Mouse (Mus musculus): ENCODE data around the gene Igfbp7. TPM values are rescaled to one million over a fixed set of nuclear protein-coding genes. Genes with fewer than 3 reads are reported as not detected.

Gene Igfbp7
- polyA plus RNA-seq, 1 experiment from 2014 or later: 30.9 TPM

- H3K9ac ChIP-seq (ENCODE audit: low read depth, low read length): no peak overlapping the region
- no peak overlapping the region for H3K27ac ChIP-seq (ENCODE audit: low read length)
- WGBS (ENCODE audit: insufficient replicate concordance): 34% methylated on average over 6 of the region's 6 CpGs
- H3K4me3 ChIP-seq (ENCODE audit: low read depth, low read length): no peak overlapping the region
- H3K36me3 ChIP-seq (ENCODE audit: control insufficient read depth, insufficient read depth): no peaks in the 10 kb centered on the region
- no peaks in the 10 kb centered on the region for H3K27me3 ChIP-seq (ENCODE audit: control insufficient read depth, insufficient read depth, low read depth, low read length)
- ATAC-seq (ENCODE audit: low read depth): no peak
- no peak overlapping the region for H3K4me2 ChIP-seq (ENCODE audit: low read depth, low read length)
- peaks cover 5% of the 10 kb centered on the region for H3K4me1 ChIP-seq (ENCODE audit: control insufficient read depth, low read depth, low read length)
- H3K9me3 ChIP-seq (replicated peaks; ENCODE audit: control insufficient read depth, low read length): no peaks in the 10 kb centered on the region
Observed at GRCm38 (mm10) chr5:77385900-77386595, 21.8 kb downstream of the Igfbp7 start.

GRCm38 (mm10) chr5:77385221-77385620, 22.6 kb downstream of the Igfbp7 start:
- Histone ChIP-seq H3K27ac (ENCODE audit: low read length) (no peak overlapping the region), H3K9me3 (replicated peaks; ENCODE audit: control insufficient read depth, low read length) (no peaks in the 10 kb centered on the region), H3K36me3 (ENCODE audit: control insufficient read depth, insufficient read depth) (no peaks in the 10 kb centered on the region), H3K9ac (ENCODE audit: low read depth, low read length) (no peak overlapping the region), H3K4me1 (ENCODE audit: control insufficient read depth, low read depth, low read length) (peaks cover 5% of the 10 kb centered on the region), H3K4me3 (ENCODE audit: low read depth, low read length) (no peak overlapping the region), H3K27me3 (ENCODE audit: control insufficient read depth, insufficient read depth, low read depth, low read length) (no peaks in the 10 kb centered on the region), H3K4me2 (ENCODE audit: low read depth, low read length) (0 out of 2 replicates have a peak overlapping the region, but pooled peaks have one; percentile 6)
- 49% methylated on average over 5 of the region's 5 CpGs for WGBS (ENCODE audit: insufficient replicate concordance)
- ATAC-seq (ENCODE audit: low read depth): no peak

GRCm38 (mm10) chr5:77384724-77385123, 23.1 kb downstream of the Igfbp7 start:
- H3K27ac ChIP-seq (ENCODE audit: low read length): no peak overlapping the region
- 0 out of 2 replicates have a peak overlapping the region, but pooled peaks have one; percentile 6 for H3K4me2 ChIP-seq (ENCODE audit: low read depth, low read length)
- WGBS (ENCODE audit: insufficient replicate concordance): 42% methylated on average over 9 of the region's 9 CpGs

GRCm38 (mm10) chr5:77383799-77384554, 23.9 kb downstream of the Igfbp7 start:
- H3K9ac ChIP-seq (ENCODE audit: low read depth, low read length): no peak overlapping the region
- H3K4me2 ChIP-seq (ENCODE audit: low read depth, low read length): no peak overlapping the region
- H3K36me3 ChIP-seq (ENCODE audit: control insufficient read depth, insufficient read depth): no peaks in the 10 kb centered on the region
- no peak overlapping the region for H3K4me3 ChIP-seq (ENCODE audit: low read depth, low read length)
- 73% methylated on average over 5 of the region's 5 CpGs for WGBS (ENCODE audit: insufficient replicate concordance)
- no peaks in the 10 kb centered on the region for H3K9me3 ChIP-seq (replicated peaks; ENCODE audit: control insufficient read depth, low read length)
- no peaks in the 10 kb centered on the region for H3K27me3 ChIP-seq (ENCODE audit: control insufficient read depth, insufficient read depth, low read depth, low read length)
- ATAC-seq (ENCODE audit: low read depth): no peak
- 0 out of 2 replicates have a peak overlapping the region, but pooled peaks have one; percentile 11 for H3K27ac ChIP-seq (ENCODE audit: low read length)
- H3K4me1 ChIP-seq (ENCODE audit: control insufficient read depth, low read depth, low read length): peaks cover 5% of the 10 kb centered on the region

More at GRCm38 (mm10) chr5:77384724-77385123, 23.1 kb downstream of the Igfbp7 start:
- ATAC-seq (ENCODE audit: low read depth): no peak
- Histone ChIP-seq H3K9me3 (replicated peaks; ENCODE audit: control insufficient read depth, low read length) (no peaks in the 10 kb centered on the region), H3K4me1 (ENCODE audit: control insufficient read depth, low read depth, low read length) (peaks cover 5% of the 10 kb centered on the region), H3K36me3 (ENCODE audit: control insufficient read depth, insufficient read depth) (no peaks in the 10 kb centered on the region), H3K27me3 (ENCODE audit: control insufficient read depth, insufficient read depth, low read depth, low read length) (no peaks in the 10 kb centered on the region), H3K9ac (ENCODE audit: low read depth, low read length) (no peak overlapping the region), H3K4me3 (ENCODE audit: low read depth, low read length) (no peak overlapping the region)

- WGBS (ENCODE audit: insufficient replicate concordance): 58% methylated on average over 5 of the region's 5 CpGs
- H3K36me3 ChIP-seq (ENCODE audit: control insufficient read depth, insufficient read depth): no peaks in the 10 kb centered on the region
Observed at GRCm38 (mm10) chr5:77381686-77382085, 26.2 kb downstream of the Igfbp7 start.

GRCm38 (mm10) chr5:77381283-77381682, 26.6 kb downstream of the Igfbp7 start:
- H3K9me3 ChIP-seq (replicated peaks; ENCODE audit: control insufficient read depth, low read length): no peaks in the 10 kb centered on the region
- H3K27ac ChIP-seq (ENCODE audit: low read length): no peak overlapping the region
- 68% methylated on average over 7 of the region's 7 CpGs for WGBS (ENCODE audit: insufficient replicate concordance)
- peaks cover 5% of the 10 kb centered on the region for H3K4me1 ChIP-seq (ENCODE audit: control insufficient read depth, low read depth, low read length)
- H3K36me3 ChIP-seq (ENCODE audit: control insufficient read depth, insufficient read depth): no peaks in the 10 kb centered on the region
- H3K4me3 ChIP-seq (ENCODE audit: low read depth, low read length): no peak overlapping the region
- H3K27me3 ChIP-seq (ENCODE audit: control insufficient read depth, insufficient read depth, low read depth, low read length): no peaks in the 10 kb centered on the region
- no peak for ATAC-seq (ENCODE audit: low read depth)
- H3K4me2 ChIP-seq (ENCODE audit: low read depth, low read length): no peak overlapping the region
- no peak overlapping the region for H3K9ac ChIP-seq (ENCODE audit: low read depth, low read length)

More at GRCm38 (mm10) chr5:77381686-77382085, 26.2 kb downstream of the Igfbp7 start:
- Histone ChIP-seq H3K4me3 (ENCODE audit: low read depth, low read length) (no peak overlapping the region), H3K27ac (ENCODE audit: low read length) (no peak overlapping the region), H3K9ac (ENCODE audit: low read depth, low read length) (no peak overlapping the region), H3K9me3 (replicated peaks; ENCODE audit: control insufficient read depth, low read length) (no peaks in the 10 kb centered on the region), H3K4me2 (ENCODE audit: low read depth, low read length) (no peak overlapping the region), H3K27me3 (ENCODE audit: control insufficient read depth, insufficient read depth, low read depth, low read length) (no peaks in the 10 kb centered on the region), H3K4me1 (ENCODE audit: control insufficient read depth, low read depth, low read length) (peaks cover 5% of the 10 kb centered on the region)
- no peak for ATAC-seq (ENCODE audit: low read depth)

- no peak overlapping the region for H3K27ac ChIP-seq (ENCODE audit: low read length)
- no peaks in the 10 kb centered on the region for H3K9me3 ChIP-seq (replicated peaks; ENCODE audit: control insufficient read depth, low read length)
- H3K4me1 ChIP-seq (ENCODE audit: control insufficient read depth, low read depth, low read length): peaks cover 5% of the 10 kb centered on the region
- no peak overlapping the region for H3K9ac ChIP-seq (ENCODE audit: low read depth, low read length)
- no peak overlapping the region for H3K4me3 ChIP-seq (ENCODE audit: low read depth, low read length)
- no peaks in the 10 kb centered on the region for H3K36me3 ChIP-seq (ENCODE audit: control insufficient read depth, insufficient read depth)
- H3K4me2 ChIP-seq (ENCODE audit: low read depth, low read length): no peak overlapping the region
- no peaks in the 10 kb centered on the region for H3K27me3 ChIP-seq (ENCODE audit: control insufficient read depth, insufficient read depth, low read depth, low read length)
- ATAC-seq (ENCODE audit: low read depth): no peak
- 68% methylated on average over 17 of the region's 17 CpGs for WGBS (ENCODE audit: insufficient replicate concordance)
Observed at GRCm38 (mm10) chr5:77380321-77380901, 27.4 kb downstream of the Igfbp7 start.

- H3K9ac ChIP-seq (ENCODE audit: low read depth, low read length): no peak overlapping the region
- H3K4me1 ChIP-seq (ENCODE audit: control insufficient read depth, low read depth, low read length): peaks cover 5% of the 10 kb centered on the region
- H3K4me3 ChIP-seq (ENCODE audit: low read depth, low read length): no peak overlapping the region
- H3K27me3 ChIP-seq (ENCODE audit: control insufficient read depth, insufficient read depth, low read depth, low read length): no peaks in the 10 kb centered on the region
- no peaks in the 10 kb centered on the region for H3K36me3 ChIP-seq (ENCODE audit: control insufficient read depth, insufficient read depth)
- no peaks in the 10 kb centered on the region for H3K9me3 ChIP-seq (replicated peaks; ENCODE audit: control insufficient read depth, low read length)
- H3K4me2 ChIP-seq (ENCODE audit: low read depth, low read length): no peak overlapping the region
- no peak for ATAC-seq (ENCODE audit: low read depth)
- no peak overlapping the region for H3K27ac ChIP-seq (ENCODE audit: low read length)
- WGBS (ENCODE audit: insufficient replicate concordance): 71% methylated on average over 14 of the region's 14 CpGs
Observed at GRCm38 (mm10) chr5:77379434-77380135, 28.3 kb downstream of the Igfbp7 start.
